Mouse (Mus musculus) frontal cortex, postnatal 14 days (tissue): ENCODE results near the gene Zfp638.
"Not testable (repeated sequence)": the region's sequence is repeated elsewhere in the genome, so short reads cannot be mapped to it uniquely, and the experiment has no call there.

ENCODE experiments used
- DNase-seq, 2 experiments: peaks; one replicate each; pipeline ENCODE4 v3.0.0; 2022; ENCODE audit warnings: low spot score in 2 of 2

Gene Zfp638

DNA sequence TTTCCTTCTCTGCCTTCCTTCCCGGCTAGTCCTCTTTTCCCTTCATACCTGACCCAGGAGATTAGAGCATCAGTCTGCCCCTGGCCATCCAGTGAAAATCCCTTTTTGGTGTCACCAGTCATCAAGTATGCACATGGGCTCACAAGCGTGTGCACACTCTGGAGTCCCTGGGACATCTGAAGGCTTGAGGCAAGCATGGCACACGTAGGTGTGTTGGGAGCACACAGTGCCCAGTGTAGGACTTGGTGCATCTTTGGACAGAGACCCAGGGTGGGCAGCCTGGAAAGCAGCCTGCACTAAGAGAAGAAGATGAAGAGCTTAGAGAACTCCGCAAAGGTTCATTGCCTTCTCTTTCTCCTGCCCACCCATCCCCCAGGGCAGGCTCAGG is 143.0 kb downstream of the Zfp638 start:
- DNase-seq = no peak

GRCm38 (mm10) chr6:84010303-84011225 is 143.7 kb downstream of the Zfp638 start:
- DNase-seq = no peak

DNA sequence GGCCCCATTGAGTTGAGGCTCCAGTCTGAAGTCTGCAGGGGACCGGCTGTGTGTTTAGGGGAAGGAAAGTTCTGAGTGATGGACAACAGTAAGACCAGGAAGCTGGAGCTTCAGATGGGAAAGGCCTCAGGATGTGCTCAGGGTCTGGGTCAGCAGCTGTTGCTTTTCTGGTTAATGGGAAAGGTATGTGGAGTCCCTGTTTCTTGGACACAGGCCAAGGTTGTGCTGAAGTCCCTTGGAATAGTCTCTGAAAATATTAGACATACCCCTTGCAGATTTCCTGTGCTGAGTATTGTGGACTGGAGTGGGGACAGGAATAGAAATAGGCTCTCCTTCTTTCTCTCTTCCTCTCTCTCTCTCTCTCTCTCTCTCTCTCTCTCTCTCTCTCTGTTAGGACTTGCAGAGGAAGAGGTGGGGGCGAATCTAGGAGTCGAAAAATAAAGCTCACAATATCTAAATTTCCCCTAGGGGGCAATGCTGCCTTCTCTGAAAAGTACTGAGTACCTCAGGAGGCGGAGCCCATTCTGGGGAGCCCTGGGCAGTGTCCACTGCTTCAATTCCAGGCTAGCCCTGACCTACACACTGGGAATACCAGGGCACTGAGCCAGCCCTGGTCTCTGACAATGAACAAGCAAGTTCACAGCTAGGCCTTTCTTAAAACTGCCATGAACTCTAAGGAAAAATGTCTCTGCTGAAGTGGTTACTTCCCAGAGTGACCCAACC is 148.2 kb downstream of the Zfp638 start:
- DNase-seq = not testable (repeated sequence)

- no peak for DNase-seq
Measured at GRCm38 (mm10) chr6:84016851-84017250, 149.9 kb downstream of the Zfp638 start.

DNA sequence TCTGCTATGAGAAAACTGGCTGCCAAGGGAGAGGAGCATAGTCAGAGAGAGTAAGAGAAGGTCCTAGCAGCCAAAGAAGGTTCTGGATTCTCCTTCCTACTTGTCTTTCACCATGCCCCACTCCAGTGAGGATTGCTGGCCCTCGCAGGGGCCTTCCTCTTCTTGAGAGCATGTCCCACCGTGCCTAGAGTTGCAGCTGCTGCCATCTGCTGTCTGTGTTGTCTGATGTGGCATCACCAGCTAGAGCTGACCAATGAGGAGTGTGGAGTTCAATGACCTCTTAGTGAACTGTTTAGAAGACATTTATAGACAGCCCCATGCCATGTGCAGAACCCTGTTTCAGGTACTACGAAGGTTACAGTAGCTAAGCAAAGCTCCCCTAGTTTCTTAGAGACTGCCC is 150.5 kb downstream of the Zfp638 start:
- DNase-seq = no peak

GRCm38 (mm10) chr6:84018906-84019550 is 152.1 kb downstream of the Zfp638 start:
- DNase-seq = no peak

DNA sequence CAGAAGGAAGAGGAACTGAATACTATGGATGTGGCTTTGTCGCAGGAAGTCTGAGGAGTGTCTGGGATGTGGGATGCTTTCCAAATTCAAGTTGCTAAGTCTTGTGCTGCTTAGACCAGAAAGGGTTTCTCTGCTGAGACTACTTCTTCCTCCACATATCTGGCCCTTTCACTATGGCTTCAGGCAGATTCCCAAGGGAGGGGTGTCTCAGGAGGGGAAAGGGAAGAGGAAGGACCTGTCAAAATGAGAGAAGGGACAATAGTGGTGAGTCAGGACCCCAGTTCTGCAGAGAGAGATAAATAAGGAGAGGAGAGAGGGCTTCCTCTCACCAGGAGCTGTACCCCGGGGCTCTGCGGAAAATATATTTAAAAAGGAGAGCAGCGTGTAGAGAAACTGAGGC is 153.1 kb downstream of the Zfp638 start:
- DNase-seq = no peak

- no peak for DNase-seq
Measured at GRCm38 (mm10) chr6:84021990-84022389, 155.1 kb downstream of the Zfp638 start.

- no peak for DNase-seq
Measured at GRCm38 (mm10) chr6:84025636-84026035, 158.7 kb downstream of the Zfp638 start.

DNA sequence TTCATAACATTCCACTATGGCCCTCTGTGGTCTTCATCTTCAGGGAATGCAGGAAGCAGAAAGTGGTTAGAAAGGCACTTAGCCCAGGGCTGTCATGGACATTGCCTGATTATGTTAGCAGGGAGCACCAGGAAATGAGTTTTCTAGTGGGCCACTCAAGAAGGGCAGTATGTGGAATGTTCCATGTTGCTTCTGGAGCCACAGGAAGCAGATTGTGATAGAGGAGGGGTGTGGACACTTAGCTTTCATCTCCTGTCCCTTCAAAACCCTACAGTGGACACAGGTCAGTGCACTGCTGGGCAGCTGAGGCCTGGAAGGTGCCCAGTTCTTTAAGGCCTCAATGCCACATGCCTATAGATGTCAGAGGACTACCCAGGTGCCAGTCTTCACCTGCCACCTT is 161.9 kb downstream of the Zfp638 start:
- DNase-seq = no peak

GRCm38 (mm10) chr6:84029775-84030174 is 162.9 kb downstream of the Zfp638 start:
- DNase-seq = no peak

GRCm38 (mm10) chr6:84032516-84032915 is 165.6 kb downstream of the Zfp638 start:
- DNase-seq = not testable (repeated sequence)
